Mouse (Mus musculus): Measurements from ENCODE around the gene Lif.

DNA sequence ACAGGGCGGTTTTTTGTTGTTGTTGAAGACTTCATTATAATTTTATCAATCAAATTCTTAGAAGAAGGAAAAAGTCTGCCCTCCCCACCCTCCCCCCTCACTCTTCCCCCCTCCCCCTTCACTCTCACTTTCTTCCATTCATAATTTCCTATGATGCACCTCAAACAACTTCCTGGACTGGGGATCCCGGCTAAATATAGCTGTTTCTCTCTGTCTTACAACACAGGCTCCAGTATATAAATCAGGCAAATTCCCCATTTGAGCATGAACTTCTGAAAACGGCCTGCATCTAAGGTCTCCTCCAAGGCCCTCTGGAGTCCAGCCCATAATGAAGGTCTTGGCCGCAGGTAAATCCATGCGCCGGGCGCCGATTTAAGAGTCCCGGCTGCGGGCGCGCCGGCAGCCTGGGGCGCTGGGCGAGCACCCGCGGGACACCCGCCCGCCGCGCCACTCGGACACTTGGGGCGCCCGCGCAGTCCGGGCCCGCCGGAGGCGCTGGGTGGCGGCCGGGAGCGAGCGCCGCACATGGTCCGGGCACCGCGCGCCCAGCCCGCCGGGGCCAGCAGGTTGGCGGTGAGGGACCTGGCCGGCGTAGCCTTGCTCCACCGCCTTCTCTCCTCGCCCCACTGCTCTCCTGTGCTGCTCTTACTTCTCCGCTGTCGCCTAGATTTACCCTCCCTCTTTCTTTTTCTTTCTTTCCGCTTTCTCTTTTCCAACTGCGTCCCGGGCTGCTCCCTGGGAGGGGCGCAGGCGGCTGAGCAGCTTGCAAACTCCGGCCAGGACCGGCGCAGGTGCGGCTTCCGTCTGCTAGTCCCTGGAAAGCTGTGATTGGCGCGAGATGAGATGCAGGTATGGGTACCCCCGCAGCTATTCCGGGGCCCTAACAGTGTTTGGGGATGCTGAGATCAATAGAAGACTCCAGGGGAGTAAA lies 9.2 kb downstream of the Lif start:
- no peak for TF ChIP-seq CTCF (IDR thresholded peaks at IDR 0.05; ENCODE audit: low read depth, low read length)
- TF ChIP-seq POLR2A (IDR thresholded peaks at IDR 0.05; ENCODE audit: extremely low read depth, insufficient read depth, low read length), result no peak

All from liver, adult 2 months (tissue).